Mouse (Mus musculus): ENCODE measurements around the gene Rgs17. TPM values are rescaled to one million over a fixed set of nuclear protein-coding genes. Genes with fewer than 3 reads are reported as not detected.

Gene Rgs17
- polyA plus RNA-seq, 1 experiment from 2014 or later, result 14.7 TPM

DNA sequence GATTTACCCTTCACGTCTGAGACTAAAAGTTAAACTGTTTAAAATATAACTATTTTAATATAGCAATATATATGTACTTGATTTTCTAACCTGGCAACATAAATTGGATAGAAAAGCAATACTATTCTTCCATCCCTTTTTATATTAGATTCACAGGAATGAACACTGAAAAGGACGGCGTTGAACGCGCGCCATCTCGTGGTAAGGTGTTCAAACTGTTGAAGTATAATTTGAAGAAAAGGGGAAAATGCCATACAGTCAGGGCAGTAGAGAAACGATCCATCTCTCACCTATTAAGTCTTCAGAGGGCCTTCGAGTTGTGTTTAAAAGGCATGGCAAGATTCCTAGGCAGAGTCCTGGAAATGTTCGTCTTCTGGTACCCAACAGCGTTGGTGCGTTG is 131.5 kb downstream of the Rgs17 start:
- H3K4me3 ChIP-seq, result no peak overlapping the region

DNA sequence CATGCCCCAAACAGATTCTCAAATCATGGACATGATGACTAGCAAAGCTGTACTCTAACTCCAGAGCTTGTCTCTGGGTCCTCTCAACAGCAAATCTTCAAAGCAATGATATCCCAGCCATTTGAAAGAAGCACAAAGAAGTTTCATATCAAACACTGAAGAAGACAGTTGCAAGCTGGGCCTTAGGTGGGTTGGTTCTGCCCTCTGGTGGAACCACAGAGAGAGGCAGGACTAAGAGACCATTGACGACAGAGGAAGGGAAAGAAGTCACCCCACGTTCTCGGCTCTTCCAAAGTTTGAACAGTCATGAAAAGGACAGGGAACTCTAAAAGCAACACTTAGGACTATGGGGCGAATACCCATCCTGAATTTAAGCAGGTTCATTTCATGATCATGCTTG is 135.3 kb downstream of the Rgs17 start:
- no peaks in the 10 kb centered on the region for H3K9me3 ChIP-seq
- H3K9ac ChIP-seq, result no peak overlapping the region
- H3K36me3 ChIP-seq, result no peaks in the 10 kb centered on the region
- H3K4me3 ChIP-seq, result no peak overlapping the region
- 27% methylated on average over 4 of the region's 4 CpGs for WGBS
- no peak overlapping the region for H3K4me2 ChIP-seq
- no peaks in the 10 kb centered on the region for H3K4me1 ChIP-seq (replicated peaks)
- H3K27me3 ChIP-seq, result no peaks in the 10 kb centered on the region
- no peak overlapping the region for H3K27ac ChIP-seq
- ATAC-seq (ENCODE audit: low FRiP score), result no peak

More for the DNA sequence above, 131.5 kb downstream of the Rgs17 start:
- ATAC-seq (ENCODE audit: low FRiP score), result no peak
- no peak overlapping the region for H3K27ac ChIP-seq
- no peak overlapping the region for H3K4me2 ChIP-seq
- no peaks in the 10 kb centered on the region for H3K9me3 ChIP-seq
- H3K9ac ChIP-seq, result no peak overlapping the region
- no peaks in the 10 kb centered on the region for H3K4me1 ChIP-seq (replicated peaks)
- no peaks in the 10 kb centered on the region for H3K36me3 ChIP-seq
- H3K27me3 ChIP-seq, result no peaks in the 10 kb centered on the region
- 23% methylated on average over 12 of the region's 12 CpGs for WGBS

Other genes starting within 250 kb of the Rgs17 start
- gene Fbxo5, start 116.8 kb downstream of the Rgs17 start, polyA plus RNA-seq (2015; fragmentation: Nextera tagmentation; extraction: Ambion mirVana), result 18.7 and 19.8 TPM in 2 replicates
- gene Mtrf1l, start 98.5 kb downstream of the Rgs17 start, polyA plus RNA-seq (2015; fragmentation: Nextera tagmentation; extraction: Ambion mirVana), result 11.5 and 12.6 TPM in 2 replicates